Mouse (Mus musculus) retina, postnatal 7 days (tissue): Measurements from ENCODE around the gene Sun1.

Experiments
- DNase-seq: peaks from one replicate; pipeline ENCODE4 v3.0.0-alpha.2; 2012; ENCODE audit warnings: low read depth, low spot score

Gene Sun1

GRCm38 (mm10) chr5:139251736-139252080 lies 51.3 kb downstream of the Sun1 start:
- DNase-seq = no peak

- peak; percentile 99 for DNase-seq
Observed at GRCm38 (mm10) chr5:139252081-139252909, 51.9 kb downstream of the Sun1 start, which contains the start of gene Get4. Gene Get4, plus strand, starts transcription at chr5:139252324.

GRCm38 (mm10) chr5:139252910-139253245 lies 52.4 kb downstream of the Sun1 start:
- DNase-seq = no peak

GRCm38 (mm10) chr5:139253301-139253741 lies 52.9 kb downstream of the Sun1 start:
- no peak for DNase-seq

- DNase-seq = no peak
Observed at GRCm38 (mm10) chr5:139254938-139255337, 54.5 kb downstream of the Sun1 start.

- no peak for DNase-seq
Observed at GRCm38 (mm10) chr5:139255777-139256176, 55.3 kb downstream of the Sun1 start.

GRCm38 (mm10) chr5:139256211-139256765 lies 55.9 kb downstream of the Sun1 start:
- DNase-seq = no peak

GRCm38 (mm10) chr5:139257265-139257664 lies 56.8 kb downstream of the Sun1 start:
- no peak for DNase-seq

- DNase-seq = no peak
Observed at GRCm38 (mm10) chr5:139257818-139258217, 57.4 kb downstream of the Sun1 start.

- no peak for DNase-seq
Observed at GRCm38 (mm10) chr5:139258371-139259035, 58.1 kb downstream of the Sun1 start.

- DNase-seq = no peak
Observed at GRCm38 (mm10) chr5:139259853-139260252, 59.4 kb downstream of the Sun1 start.

- no peak for DNase-seq
Observed at GRCm38 (mm10) chr5:139261403-139261802, 61.0 kb downstream of the Sun1 start.

GRCm38 (mm10) chr5:139267661-139268060 lies 67.2 kb downstream of the Sun1 start:
- no peak for DNase-seq

- DNase-seq = no peak
Observed at GRCm38 (mm10) chr5:139270806-139271521, 70.5 kb downstream of the Sun1 start.

- no peak for DNase-seq
Observed at GRCm38 (mm10) chr5:139271994-139272554, 71.6 kb downstream of the Sun1 start.

GRCm38 (mm10) chr5:139277287-139277686 lies 76.8 kb downstream of the Sun1 start:
- no peak for DNase-seq

GRCm38 (mm10) chr5:139281373-139282112 lies 81.1 kb downstream of the Sun1 start:
- DNase-seq = no peak

GRCm38 (mm10) chr5:139282191-139282590 lies 81.8 kb downstream of the Sun1 start:
- DNase-seq = peak; percentile 73

- DNase-seq = no peak
Observed at GRCm38 (mm10) chr5:139283460-139284180, 83.2 kb downstream of the Sun1 start.

- DNase-seq = no peak
Observed at GRCm38 (mm10) chr5:139285383-139286067, 85.1 kb downstream of the Sun1 start.
